Mouse (Mus musculus) mouse trophoblast stem cell (cell line): Measurements from ENCODE around the gene Zfp526.

Source experiments
- in situ Hi-C, 2 experiments: fragments of 300-500 bp; cut with MseI, MboI; formaldehyde crosslinking; loops; 2 replicates in 1 of 2; 3 replicates in 1 of 2; pipeline ENCODE4 v1.15.1; 2025

Zfp526 gene

GRCm38 (mm10) chr7:25266180-25266962, 45.1 kb downstream of the Zfp526 start:
- in situ Hi-C loops, result no loop called here

GRCm38 (mm10) chr7:25267301-25267750, 46.1 kb downstream of the Zfp526 start, which contains the start of gene Cic:
Cic (plus strand) TSS chr7:25267704.
- in situ Hi-C loops, result no loop called here

GRCm38 (mm10) chr7:25267751-25268463, 46.7 kb downstream of the Zfp526 start:
- in situ Hi-C loops, result no loop called here

GRCm38 (mm10) chr7:25268588-25268987, 47.4 kb downstream of the Zfp526 start:
- in situ Hi-C loops, result no loop called here

GRCm38 (mm10) chr7:25269029-25269428, 47.8 kb downstream of the Zfp526 start:
- in situ Hi-C loops, result no loop called here

GRCm38 (mm10) chr7:25269545-25270271, 48.5 kb downstream of the Zfp526 start:
- in situ Hi-C loops, result no loop called here

GRCm38 (mm10) chr7:25270652-25271633, 49.7 kb downstream of the Zfp526 start:
- in situ Hi-C loops, result no loop called here

GRCm38 (mm10) chr7:25271651-25272444, 50.6 kb downstream of the Zfp526 start:
- in situ Hi-C loops, result no loop called here

- in situ Hi-C loops, result no loop called here
Measured at GRCm38 (mm10) chr7:25272445-25273258, 51.4 kb downstream of the Zfp526 start.

- in situ Hi-C loops, result no loop called here
Measured at GRCm38 (mm10) chr7:25273259-25274241, 52.3 kb downstream of the Zfp526 start.

- in situ Hi-C loops, result no loop called here
Measured at GRCm38 (mm10) chr7:25274571-25274970, 53.3 kb downstream of the Zfp526 start.

GRCm38 (mm10) chr7:25274996-25275395, 53.8 kb downstream of the Zfp526 start:
- in situ Hi-C loops, result loop anchor here (5.0 kb wide), 2 partner anchors 33 to 38 kb away; partner anchors contain the start of gene Gsk3a (in 1 of the 2)

GRCm38 (mm10) chr7:25275555-25276298, 54.5 kb downstream of the Zfp526 start:
- in situ Hi-C loops, result loop anchor here (5.0 kb wide), 2 partner anchors 33 to 38 kb away; partner anchors contain the start of gene Gsk3a (in 1 of the 2)
